Mouse (Mus musculus) thymus, adult 18-20 months (tissue): Measurements from ENCODE around the gene Lonp2.
A peak's percentile ranks its signal among the peaks of the same experiment; 100 is the strongest.

Experiments
- DNase-seq, 2 experiments: peaks; one replicate each; pipeline ENCODE4 v3.0.0; 2022; ENCODE audit warnings: mixed read lengths in 2 of 2

Lonp2 gene

GRCm38 (mm10) chr8:86718332-86718994, 94.6 kb downstream of the Lonp2 start:
- DNase-seq = no peak

GRCm38 (mm10) chr8:86719368-86719767, 95.5 kb downstream of the Lonp2 start:
- DNase-seq = no peak

- DNase-seq = no peak
Measured at GRCm38 (mm10) chr8:86720756-86721459, 97.1 kb downstream of the Lonp2 start.

GRCm38 (mm10) chr8:86721490-86721889, 97.6 kb downstream of the Lonp2 start:
- no peak for DNase-seq

GRCm38 (mm10) chr8:86726959-86727358, 103.1 kb downstream of the Lonp2 start:
- DNase-seq = no peak

GRCm38 (mm10) chr8:86728224-86728950, 104.5 kb downstream of the Lonp2 start:
- DNase-seq = no peak

- no peak for DNase-seq
Measured at GRCm38 (mm10) chr8:86730303-86730702, 106.5 kb downstream of the Lonp2 start.

- DNase-seq = no peak
Measured at GRCm38 (mm10) chr8:86730860-86731259, 107.0 kb downstream of the Lonp2 start.

GRCm38 (mm10) chr8:86734171-86734570, 110.3 kb downstream of the Lonp2 start:
- DNase-seq = no peak

GRCm38 (mm10) chr8:86734954-86735353, 111.1 kb downstream of the Lonp2 start:
- no peak for DNase-seq

- no peak for DNase-seq
Measured at GRCm38 (mm10) chr8:86735446-86736111, 111.7 kb downstream of the Lonp2 start.

- no peak for DNase-seq
Measured at GRCm38 (mm10) chr8:86740899-86741298, 117.1 kb downstream of the Lonp2 start.

- no peak for DNase-seq
Measured at GRCm38 (mm10) chr8:86741627-86742026, 117.8 kb downstream of the Lonp2 start.

- no peak for DNase-seq
Measured at GRCm38 (mm10) chr8:86742605-86743345, 118.9 kb downstream of the Lonp2 start.

- no peak for DNase-seq
Measured at GRCm38 (mm10) chr8:86744313-86745220, 120.7 kb downstream of the Lonp2 start.

- DNase-seq = peak; percentile 44 to 46
Measured at GRCm38 (mm10) chr8:86745221-86745934, 121.5 kb downstream of the Lonp2 start, which contains the start of the genes Gm10638 and Siah1a. Gm10638 (plus strand) TSS chr8:86745699. Siah1a (minus strand) TSS chr8:86745934.

- peak; percentile 86 to 88 for DNase-seq
Measured at GRCm38 (mm10) chr8:86745935-86746441, 122.1 kb downstream of the Lonp2 start.

GRCm38 (mm10) chr8:86746511-86746910, 122.7 kb downstream of the Lonp2 start:
- DNase-seq = no peak

- no peak for DNase-seq
Measured at GRCm38 (mm10) chr8:86749842-86750241, 126.0 kb downstream of the Lonp2 start.
